Mouse (Mus musculus) forebrain, postnatal 0 days (tissue): ENCODE data around the gene D17Wsu92e. TPM values are rescaled to one million over a fixed set of nuclear protein-coding genes. Genes with fewer than 3 reads are reported as not detected.
A peak's percentile ranks its signal among the peaks of the same experiment; 100 is the strongest.

ENCODE experiments used
- ATAC-seq: fragments of 200-750 bp; cut with Nextera tagmentation; 2 replicates; pipeline ENCODE4 v1.8.0; 2017; ENCODE audit warnings: mild to moderate bottlenecking, moderate library complexity
- DNase-seq: peaks from one replicate; pipeline ENCODE4 v3.0.0-alpha.2; 2015
- H3K27ac ChIP-seq: fragments of 300-500 bp; sonication (generic); 2 replicates; pipeline ENCODE4 v1.5.1; 2014; ENCODE audit warnings: low read depth, mild to moderate bottlenecking, antibody characterized with exemption, low read length, moderate library complexity, mixed read lengths
- H3K27me3 ChIP-seq: fragments of 300-500 bp; sonication (generic); 2 replicates; pipeline ENCODE4 v1.6.1; 2014; ENCODE audit warnings: mild to moderate bottlenecking, low read length, mixed read lengths; ENCODE audit not compliant: insufficient read depth
- H3K36me3 ChIP-seq: fragments of 300-500 bp; sonication (generic); 2 replicates; pipeline ENCODE4 v1.6.1; 2014; ENCODE audit warnings: mild to moderate bottlenecking, moderate library complexity; ENCODE audit not compliant: insufficient read depth
- H3K4me1 ChIP-seq: fragments of 300-500 bp; sonication (generic); 2 replicates; pipeline ENCODE4 v1.6.1; 2014; ENCODE audit warnings: antibody characterized with exemption; ENCODE audit not compliant: insufficient read depth
- H3K4me2 ChIP-seq: fragments of 300-500 bp; sonication (generic); 2 replicates; pipeline ENCODE4 v1.6.1; 2014; ENCODE audit warnings: low read depth, mild to moderate bottlenecking, moderate library complexity
- H3K4me3 ChIP-seq: fragments of 300-500 bp; sonication (generic); 2 replicates; pipeline ENCODE4 v1.5.1; 2014; ENCODE audit warnings: low read depth, low read length, mixed read lengths
- H3K9ac ChIP-seq: fragments of 300-500 bp; sonication (generic); 2 replicates; pipeline ENCODE4 v1.6.1; 2014; ENCODE audit warnings: mild to moderate bottlenecking
- H3K9me3 ChIP-seq: fragments of 300-500 bp; sonication (generic); 2 replicates; pipeline ENCODE4 v1.6.1; 2016; ENCODE audit warnings: low read length
- CTCF ChIP-seq: sonication (generic); IDR thresholded peaks from 2 replicates; pipeline ENCODE4 v1.5.1; 2016; ENCODE audit warnings: antibody characterized with exemption, control low read depth, low read depth
- WGBS: fragments of 180-500 bp; shearing (Covaris S2); extraction: QIAGEN DNeasy Blood & Tissue Kit; methylation state at CpG from one replicate; pipeline ENCODE4 v1.1.7; 2014; 5-methylcytosine and 5-hydroxymethylcytosine counted together
- polyA plus RNA-seq: library from polyadenylated mRNA; unstranded; fragments of >200 nt; fragmentation: Nextera tagmentation; extraction: Ambion mirVana; gene quantifications from 2 replicates; pipeline ENCODE4 v1.2.1, GENCODE M21; 2015
- total RNA-seq: library from RNA; depleted of rRNA; stranded (reverse); fragments of >200 nt; gene quantifications from 2 replicates; pipeline ENCODE4 v1.2.3, GENCODE M21; 2014

D17Wsu92e gene
- total and polyA plus RNA-seq, 2 experiments from 2014 or later: 9.4 to 63.6 TPM

GRCm38 (mm10) chr17:27819971-27820567 is 379 bp downstream of the D17Wsu92e start:
- H3K4me2 ChIP-seq: peak overlapping the region; percentile 83
- no peaks in the 10 kb centered on the region for H3K9me3 ChIP-seq
- peak; percentile 41 for DNase-seq
- H3K9ac ChIP-seq: peak overlapping the region; percentile 83
- peak; percentile 86 for ATAC-seq
- peak overlapping the region; percentile 81 for H3K27ac ChIP-seq
- H3K4me3 ChIP-seq: peak overlapping the region; percentile 95
- peaks cover 21% of the 10 kb centered on the region for H3K4me1 ChIP-seq
- H3K27me3 ChIP-seq: no peaks in the 10 kb centered on the region
- 1% methylated on average over 47 of the region's 62 CpGs for WGBS
- no peak for TF ChIP-seq CTCF
- H3K36me3 ChIP-seq: no peaks in the 10 kb centered on the region

DNA sequence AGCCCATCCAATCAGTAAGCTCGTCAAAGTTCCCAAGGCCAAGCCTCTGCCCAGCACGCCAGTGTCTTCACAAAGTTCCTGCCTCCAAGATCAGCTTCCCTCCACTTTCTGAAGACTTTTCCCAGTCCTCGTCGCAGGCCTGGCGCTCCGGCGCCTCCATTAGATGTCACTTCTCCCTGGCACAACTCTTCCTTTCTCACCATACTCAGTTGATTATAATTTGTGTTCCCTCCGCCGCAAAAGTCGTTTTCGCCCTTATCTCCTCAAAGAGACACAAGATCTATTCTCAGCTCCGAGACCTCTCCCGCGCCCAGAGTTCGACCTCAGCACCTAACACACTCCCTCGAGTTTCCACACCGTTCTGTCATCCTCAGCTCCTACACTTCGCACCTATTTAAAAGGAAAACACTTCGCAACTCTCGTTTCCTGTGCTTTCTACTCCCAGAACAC is 902 bp downstream of the D17Wsu92e start:
- Histone ChIP-seq H3K27ac (peak overlapping the region; percentile 81), H3K4me2 (peak overlapping the region; percentile 83), H3K36me3 (no peaks in the 10 kb centered on the region), H3K9me3 (no peaks in the 10 kb centered on the region), H3K27me3 (no peaks in the 10 kb centered on the region), H3K4me1 (peaks cover 21% of the 10 kb centered on the region), H3K4me3 (peak overlapping the region; percentile 95), H3K9ac (peak overlapping the region; percentile 83)
- WGBS: under 1% methylated on average over 20 of the region's 20 CpGs
- DNase-seq (peak; percentile 44), ATAC-seq (no peak)
- TF ChIP-seq CTCF: no peak

DNA sequence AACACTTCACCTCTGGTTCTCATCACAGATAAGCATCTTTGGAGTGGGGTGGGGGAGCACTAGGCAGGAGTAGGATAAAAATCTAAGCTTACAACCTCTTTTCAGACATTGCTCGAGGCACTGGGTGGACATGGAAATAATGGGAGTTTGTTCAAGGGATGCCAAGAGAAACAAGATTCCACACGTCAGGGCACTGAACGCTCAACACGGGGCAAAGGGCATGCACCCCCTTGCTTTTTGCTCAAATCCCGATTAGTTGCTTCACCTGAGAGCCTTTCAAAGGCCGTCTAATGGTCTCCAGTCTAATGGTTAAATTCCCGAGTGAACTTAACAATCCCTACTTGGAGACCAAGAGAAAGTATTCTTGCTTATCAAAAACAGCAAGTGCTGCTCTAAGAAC is 1.4 kb downstream of the D17Wsu92e start:
- no peak for TF ChIP-seq CTCF
- peaks cover 21% of the 10 kb centered on the region for H3K4me1 ChIP-seq
- H3K27ac ChIP-seq: no peak overlapping the region
- H3K4me2 ChIP-seq: peak overlapping the region; percentile 83
- peak overlapping the region; percentile 95 for H3K4me3 ChIP-seq
- WGBS: 25% methylated on average over 7 of the region's 7 CpGs
- no peaks in the 10 kb centered on the region for H3K27me3 ChIP-seq
- ATAC-seq (no peak), DNase-seq (no peak)
- H3K36me3 ChIP-seq: no peaks in the 10 kb centered on the region
- H3K9ac ChIP-seq: peak overlapping the region; percentile 83
- H3K9me3 ChIP-seq: no peaks in the 10 kb centered on the region

- H3K4me2 ChIP-seq: no peak overlapping the region
- peaks cover 14% of the 10 kb centered on the region for H3K4me1 ChIP-seq
- ATAC-seq: no peak
- DNase-seq: no peak
- no peak for TF ChIP-seq CTCF
- no peaks in the 10 kb centered on the region for H3K36me3 ChIP-seq
- H3K9ac ChIP-seq: no peak overlapping the region
- H3K27ac ChIP-seq: no peak overlapping the region
- H3K4me3 ChIP-seq: no peak overlapping the region
- no peaks in the 10 kb centered on the region for H3K27me3 ChIP-seq
- no peaks in the 10 kb centered on the region for H3K9me3 ChIP-seq
Measured at GRCm38 (mm10) chr17:27814606-27815005, 5.8 kb downstream of the D17Wsu92e start.

GRCm38 (mm10) chr17:27811980-27812379 is 8.5 kb downstream of the D17Wsu92e start:
- Histone ChIP-seq H3K9ac (no peak overlapping the region), H3K36me3 (no peaks in the 10 kb centered on the region), H3K27ac (no peak overlapping the region), H3K4me2 (no peak overlapping the region), H3K27me3 (no peaks in the 10 kb centered on the region), H3K4me3 (no peak overlapping the region), H3K4me1 (no peaks in the 10 kb centered on the region), H3K9me3 (no peaks in the 10 kb centered on the region)
- WGBS: 83% methylated on average over 3 of the region's 3 CpGs
- no peak for TF ChIP-seq CTCF
- DNase-seq: no peak
- ATAC-seq: no peak

DNA sequence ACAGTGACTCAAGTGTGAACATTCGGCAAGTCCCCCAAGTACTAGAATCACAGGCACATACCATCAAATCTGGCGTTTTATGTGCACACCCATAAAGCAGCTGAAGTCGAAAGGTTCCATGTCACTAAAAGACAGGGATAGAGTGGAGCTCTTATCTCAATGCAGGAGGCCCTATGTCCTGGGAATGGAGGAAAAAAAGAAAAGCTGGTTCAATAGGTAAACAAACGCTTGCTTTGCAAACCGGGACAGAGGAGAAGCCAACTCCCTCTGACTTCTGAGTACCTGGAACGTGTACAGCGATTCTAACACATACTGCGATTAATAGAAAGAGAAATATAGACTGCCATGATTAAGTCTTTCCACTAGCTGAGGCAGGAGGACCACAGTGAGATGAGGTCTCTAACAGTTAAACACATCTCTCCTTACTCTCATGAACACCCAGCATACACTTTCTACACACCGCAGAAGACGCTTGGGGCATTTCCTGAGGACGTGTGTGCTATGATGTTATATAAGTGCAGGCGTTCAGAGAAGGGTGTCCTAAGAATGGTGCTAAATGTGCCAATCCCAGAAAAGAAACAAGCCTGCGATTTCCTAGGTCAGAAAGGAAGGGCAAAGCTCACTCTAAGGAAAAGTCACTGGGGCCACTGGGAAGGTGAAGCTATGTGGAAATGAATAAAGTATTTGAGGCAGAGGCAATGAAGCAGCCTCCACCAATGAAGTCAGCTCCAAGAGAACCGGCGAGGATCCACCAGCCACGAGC is 9.7 kb downstream of the D17Wsu92e start:
- H3K9me3 ChIP-seq: no peaks in the 10 kb centered on the region
- H3K36me3 ChIP-seq: no peaks in the 10 kb centered on the region
- ATAC-seq (no peak), DNase-seq (no peak)
- WGBS: 93% methylated on average over 16 of the region's 16 CpGs
- H3K4me3 ChIP-seq: no peak overlapping the region
- no peaks in the 10 kb centered on the region for H3K27me3 ChIP-seq
- no peak overlapping the region for H3K27ac ChIP-seq
- no peak overlapping the region for H3K4me2 ChIP-seq
- no peak for TF ChIP-seq CTCF
- no peaks in the 10 kb centered on the region for H3K4me1 ChIP-seq
- no peak overlapping the region for H3K9ac ChIP-seq

DNA sequence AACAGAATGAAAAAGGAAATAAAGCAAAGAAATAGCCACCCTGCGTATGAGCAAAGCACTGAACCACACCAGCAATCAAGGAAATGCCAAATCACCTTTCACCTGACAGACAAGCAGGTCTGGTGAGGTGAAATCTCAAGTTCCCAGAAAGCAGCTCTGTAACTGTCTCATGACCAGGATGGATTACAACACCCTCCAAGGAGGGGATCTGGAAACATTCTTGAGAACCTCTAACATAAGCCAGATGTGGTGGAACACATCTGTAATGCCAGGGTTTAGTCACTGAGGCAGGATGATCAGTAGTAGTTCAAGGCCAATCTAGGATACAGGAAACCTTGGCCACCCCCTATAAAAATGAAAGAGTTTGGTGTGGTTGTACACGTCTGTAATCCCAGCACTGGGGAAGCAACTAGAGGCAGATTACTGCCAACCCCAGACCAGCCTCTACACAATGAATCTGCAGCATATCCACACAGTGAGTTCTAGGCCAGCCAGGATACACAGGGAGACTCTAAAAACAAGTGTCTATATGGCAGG is 12.8 kb downstream of the D17Wsu92e start:
- Histone ChIP-seq H3K27me3 (no peaks in the 10 kb centered on the region), H3K9me3 (no peaks in the 10 kb centered on the region), H3K36me3 (no peaks in the 10 kb centered on the region), H3K27ac (no peak overlapping the region), H3K4me1 (no peaks in the 10 kb centered on the region), H3K4me3 (no peak overlapping the region), H3K4me2 (no peak overlapping the region), H3K9ac (no peak overlapping the region)
- no peak for DNase-seq
- no peak for ATAC-seq
- 76% methylated on average over 2 of the region's 2 CpGs for WGBS
- no peak for TF ChIP-seq CTCF
